Mouse (Mus musculus): ENCODE measurements around the gene Rhd.

Gene Rhd

GRCm38 (mm10) chr4:134903046-134903445, 38.7 kb downstream of the Rhd start:
- no peak for DNase-seq (ENCODE audit: low read depth, low spot score)

DNA sequence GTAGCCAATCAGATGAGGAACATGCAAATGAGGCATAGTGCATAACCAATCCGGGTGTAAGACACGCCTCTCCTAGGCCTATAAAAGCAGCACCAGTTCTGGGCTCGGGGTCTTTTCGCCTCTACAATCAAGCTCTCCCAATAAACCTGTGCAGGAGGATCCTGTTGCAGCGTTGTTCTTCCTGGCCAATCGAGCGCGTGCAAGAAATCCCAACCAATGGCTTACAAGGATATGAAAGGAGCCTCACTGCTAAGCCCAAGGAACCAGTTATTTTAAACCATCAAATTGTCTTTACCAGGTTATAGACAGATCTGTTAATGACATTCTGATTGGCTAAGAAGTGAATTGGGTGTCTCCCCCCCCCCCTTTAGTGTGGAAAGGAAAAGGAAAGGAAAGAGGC, 47.1 kb downstream of the Rhd start:
- peak; percentile 49 for DNase-seq (ENCODE audit: low read depth, low spot score)

GRCm38 (mm10) chr4:134913413-134913812, 49.1 kb downstream of the Rhd start:
- peak; percentile 85 for DNase-seq (ENCODE audit: low read depth, low spot score)

GRCm38 (mm10) chr4:134914122-134914863, 50.0 kb downstream of the Rhd start:
- no peak for DNase-seq (ENCODE audit: low read depth, low spot score)

- peak; percentile 96 for DNase-seq (ENCODE audit: low read depth, low spot score)
These were observed 50.5 kb downstream of the Rhd start, which contains the start of gene Tmem50a for GRCm38 (mm10) chr4:134914864-134915209. Gene Tmem50a, minus strand, starts transcription at chr4:134915024.

DNA sequence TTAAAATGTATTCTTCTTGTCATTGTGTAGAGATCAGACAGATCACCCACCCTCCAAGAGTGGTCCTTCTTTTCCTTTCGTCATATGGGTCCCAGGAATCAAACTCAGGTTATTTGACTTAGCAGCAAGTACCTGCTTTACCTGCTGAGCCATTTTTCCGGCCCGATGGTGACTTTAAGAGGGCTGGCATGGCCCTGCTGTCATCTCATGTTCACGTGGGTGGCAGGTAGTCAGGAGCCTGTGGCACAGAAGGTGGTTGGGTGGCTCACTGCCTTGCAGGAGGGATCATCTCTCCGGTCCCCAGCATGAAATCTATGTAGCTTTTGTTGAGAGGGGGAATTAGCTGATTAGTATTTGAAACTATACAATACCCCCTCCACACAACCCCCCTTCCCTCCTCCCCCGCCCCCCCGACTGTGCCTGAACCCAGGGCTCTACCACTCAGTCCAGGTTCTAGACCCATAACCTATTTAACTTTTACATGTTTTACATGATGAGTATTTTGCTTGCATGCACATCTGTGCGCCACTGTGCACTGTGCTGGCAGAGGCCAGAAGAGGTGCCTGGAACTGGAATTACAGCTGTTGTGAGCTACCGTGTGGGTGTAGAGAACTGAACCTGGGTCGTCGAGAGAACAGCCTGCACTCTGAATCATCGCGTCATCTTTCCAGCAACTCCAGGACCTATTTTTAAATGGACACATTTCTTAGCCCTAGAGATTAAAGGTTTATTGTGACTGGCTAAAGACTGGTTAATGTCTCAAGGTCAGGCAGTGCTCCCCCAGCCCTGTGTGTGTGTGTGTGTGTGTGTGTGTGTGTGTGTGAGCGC, 51.1 kb downstream of the Rhd start:
- DNase-seq (ENCODE audit: low read depth, low spot score): no peak

DNA sequence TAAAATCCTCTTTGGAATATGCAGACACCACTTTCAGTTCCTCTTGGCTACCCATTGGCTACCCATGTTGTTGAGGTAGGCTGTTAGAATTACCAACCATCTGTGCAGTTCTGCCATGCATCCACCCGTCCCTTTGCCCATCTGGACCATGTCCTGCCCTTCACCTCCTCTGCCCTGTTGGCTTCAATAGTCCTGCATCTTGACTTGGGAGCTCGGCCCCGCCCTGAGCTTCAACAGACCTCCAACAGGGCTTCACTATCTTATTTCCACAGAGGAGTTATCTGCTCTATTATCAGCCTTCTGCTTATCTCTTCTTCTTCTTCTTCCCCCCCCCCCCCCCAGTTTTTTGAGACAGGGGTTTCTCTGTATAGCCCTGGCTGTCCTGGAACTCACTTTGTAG, 52.9 kb downstream of the Rhd start:
- no peak for DNase-seq (ENCODE audit: low read depth, low spot score)

DNA sequence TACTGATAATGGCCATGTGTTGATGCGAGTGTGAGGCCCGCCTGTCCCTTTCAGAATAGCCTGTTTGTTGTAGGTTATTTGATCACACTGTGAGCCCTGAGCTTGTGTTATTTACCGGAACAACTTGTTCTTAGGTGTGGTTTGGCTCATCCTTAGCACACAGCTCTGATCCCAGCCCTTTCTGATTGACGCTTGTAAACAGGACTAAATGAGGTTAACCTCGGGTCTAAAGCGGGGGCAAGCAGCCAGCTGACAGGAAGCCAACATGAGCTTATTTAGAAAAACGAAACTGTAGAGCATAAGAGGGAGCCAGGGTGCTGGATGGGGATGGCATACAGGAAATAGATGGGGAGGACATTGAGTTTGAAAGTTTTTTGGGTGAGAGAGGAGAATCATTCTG, 54.0 kb downstream of the Rhd start:
- DNase-seq (ENCODE audit: low read depth, low spot score): no peak

DNA sequence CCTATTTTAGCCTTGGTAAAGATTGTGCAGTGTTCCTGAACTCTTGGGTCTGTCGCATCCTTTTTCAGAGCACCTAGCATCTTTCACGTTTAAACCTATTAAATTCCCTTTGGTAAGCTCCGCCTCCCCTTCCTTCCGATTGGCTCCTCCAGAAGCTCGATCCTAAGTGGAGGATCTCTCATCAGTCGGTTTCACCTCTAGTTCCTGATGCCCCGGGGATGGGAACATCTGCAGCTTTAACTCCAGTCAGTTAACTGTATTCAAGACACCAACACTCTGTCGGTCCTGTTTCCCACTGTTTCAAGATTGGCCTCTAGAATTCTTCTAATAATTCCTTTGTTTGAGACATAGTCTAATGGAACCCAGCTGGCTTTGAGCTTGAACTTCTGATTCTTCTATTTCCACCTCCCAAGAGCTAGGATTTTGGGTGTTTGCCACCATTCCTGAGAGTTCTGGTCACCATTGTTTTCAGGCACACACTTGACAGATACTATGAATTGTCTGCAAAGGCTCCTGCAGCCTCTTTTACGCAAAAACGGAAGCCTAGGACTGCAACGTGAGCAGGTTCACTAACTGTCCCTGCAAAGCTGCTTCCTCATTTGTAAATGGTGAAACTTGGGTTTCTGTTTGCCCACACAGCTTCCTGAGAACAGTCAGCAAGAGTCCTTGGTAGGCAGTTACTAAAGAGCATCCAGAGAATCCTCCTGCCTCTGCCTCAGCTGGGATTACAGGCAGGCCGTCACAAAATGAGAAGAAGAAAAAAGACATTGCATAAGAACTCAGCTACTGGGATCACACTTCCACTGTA, 55.6 kb downstream of the Rhd start:
- peak; percentile 74 for DNase-seq (ENCODE audit: low read depth, low spot score)

GRCm38 (mm10) chr4:134920631-134921030, 56.3 kb downstream of the Rhd start:
- no peak for DNase-seq (ENCODE audit: low read depth, low spot score)

DNA sequence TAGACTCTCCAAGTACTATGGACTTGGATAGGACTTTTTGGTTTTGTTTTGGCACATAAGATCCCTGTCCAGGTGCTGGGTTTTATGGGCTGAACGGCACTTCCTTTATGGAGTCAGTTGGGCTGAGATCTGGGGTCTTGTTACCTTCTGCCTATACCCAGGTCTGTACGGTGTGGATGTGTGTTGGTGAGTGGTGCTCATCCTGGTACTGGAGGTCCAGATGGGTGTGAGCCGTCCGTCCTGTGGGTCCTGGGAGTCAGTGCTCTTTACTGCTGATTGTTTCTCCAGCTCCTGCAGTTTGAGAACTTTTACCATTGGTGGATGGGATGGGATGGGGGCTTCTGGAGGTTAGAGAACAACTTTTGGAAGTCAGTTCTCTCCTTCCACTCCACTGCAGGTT, 57.4 kb downstream of the Rhd start:
- DNase-seq (ENCODE audit: low read depth, low spot score): no peak

DNA sequence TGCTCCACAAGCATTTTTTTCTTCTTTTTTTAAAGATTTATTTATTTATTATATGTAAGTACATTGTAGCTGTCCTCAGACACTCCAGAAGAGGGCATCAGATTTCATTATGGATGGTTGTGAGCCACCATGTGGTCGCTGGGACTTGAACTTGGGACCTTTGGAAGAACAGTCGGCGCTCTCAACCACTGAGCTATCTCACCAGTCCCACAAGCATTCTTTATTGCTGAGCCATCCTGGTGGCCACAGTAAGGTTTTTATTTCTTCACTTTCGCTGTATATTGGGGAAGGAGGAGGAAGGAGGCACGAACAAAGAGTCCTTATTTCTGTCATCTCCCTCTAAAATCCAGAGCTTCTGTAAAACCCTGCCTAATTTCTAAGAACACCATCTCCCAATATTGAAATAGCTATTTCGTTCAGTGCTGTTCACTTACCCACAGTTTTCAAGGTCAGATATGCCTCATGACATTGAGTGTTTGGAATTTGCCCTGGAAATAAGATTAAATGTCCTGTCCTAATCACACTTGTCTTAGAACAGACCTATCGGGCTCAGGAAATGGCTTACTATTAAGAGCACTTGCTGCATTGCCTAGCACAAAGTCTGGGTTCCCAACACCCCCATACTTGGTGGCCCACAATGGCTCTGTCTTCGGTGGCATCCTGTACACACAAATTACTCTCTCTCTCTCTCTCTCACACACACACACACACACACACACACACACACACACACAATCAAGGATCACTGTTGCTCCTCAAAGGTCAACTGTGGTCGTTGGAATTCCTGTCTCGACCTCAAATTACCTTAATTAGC, 58.0 kb downstream of the Rhd start:
- no peak for DNase-seq (ENCODE audit: low read depth, low spot score)

- peak; percentile 73 for DNase-seq (ENCODE audit: low read depth, low spot score)
These were observed 58.5 kb downstream of the Rhd start for GRCm38 (mm10) chr4:134922925-134923244.

GRCm38 (mm10) chr4:134923258-134924018, 59.1 kb downstream of the Rhd start, which contains the start of gene Rsrp1:
Gene Rsrp1, plus strand, starts transcription at chr4:134923592.
- peak; percentile 98 for DNase-seq (ENCODE audit: low read depth, low spot score)

DNA sequence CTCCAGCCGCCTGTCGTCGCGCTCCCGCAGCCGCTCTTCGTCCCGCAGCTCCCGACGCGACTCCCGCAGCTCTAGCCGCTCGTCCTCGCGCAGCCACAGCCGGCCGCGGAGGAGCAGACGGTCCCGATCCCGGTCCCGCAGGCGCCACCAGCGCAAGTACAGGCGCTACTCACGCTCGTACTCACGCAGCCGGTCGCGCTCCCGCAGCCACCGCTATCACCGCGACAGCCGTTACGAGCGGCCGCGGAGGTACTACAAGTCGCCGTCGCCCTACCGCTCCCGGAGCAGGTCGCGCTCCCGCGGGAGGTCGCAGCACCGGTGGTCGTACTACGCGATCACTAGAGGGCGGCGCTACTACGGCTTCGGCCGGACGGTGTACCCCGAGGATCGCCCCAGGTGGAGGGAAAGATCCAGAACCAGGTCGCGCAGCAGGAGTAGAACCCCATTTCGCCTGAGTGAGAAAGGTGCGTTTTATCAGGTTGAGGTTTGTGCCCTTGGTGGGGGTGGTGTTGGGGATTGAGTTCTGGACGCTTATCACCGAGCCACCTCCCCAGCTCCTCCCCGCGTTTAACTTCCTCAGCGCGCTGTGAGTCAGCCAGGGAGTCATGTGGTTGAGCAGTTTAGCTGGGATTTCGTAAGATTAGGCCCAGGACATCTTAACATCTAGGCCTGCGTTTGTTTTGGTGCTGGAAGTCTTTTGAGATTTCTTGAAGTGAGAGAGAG, 59.8 kb downstream of the Rhd start:
- DNase-seq (ENCODE audit: low read depth, low spot score): peak; percentile 75

DNA sequence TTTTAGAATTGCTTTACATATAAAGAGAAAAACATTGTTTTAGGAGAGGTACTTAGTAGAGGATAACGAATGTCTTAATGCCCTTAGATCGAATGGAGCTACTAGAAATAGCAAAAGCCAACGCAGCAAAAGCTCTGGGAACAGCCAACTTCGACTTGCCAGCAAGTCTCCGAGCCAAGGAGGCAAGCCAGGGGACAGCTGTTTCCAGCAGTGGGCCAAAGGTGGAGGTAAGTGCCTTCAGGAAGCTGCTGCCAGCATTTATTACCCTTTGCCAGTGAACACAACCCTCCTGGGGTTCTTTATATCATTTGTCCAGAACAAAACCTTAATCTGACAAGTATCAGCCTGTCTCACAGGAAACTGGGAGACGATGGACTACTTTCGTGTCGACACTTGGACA, 60.9 kb downstream of the Rhd start:
- no peak for DNase-seq (ENCODE audit: low read depth, low spot score)

DNA sequence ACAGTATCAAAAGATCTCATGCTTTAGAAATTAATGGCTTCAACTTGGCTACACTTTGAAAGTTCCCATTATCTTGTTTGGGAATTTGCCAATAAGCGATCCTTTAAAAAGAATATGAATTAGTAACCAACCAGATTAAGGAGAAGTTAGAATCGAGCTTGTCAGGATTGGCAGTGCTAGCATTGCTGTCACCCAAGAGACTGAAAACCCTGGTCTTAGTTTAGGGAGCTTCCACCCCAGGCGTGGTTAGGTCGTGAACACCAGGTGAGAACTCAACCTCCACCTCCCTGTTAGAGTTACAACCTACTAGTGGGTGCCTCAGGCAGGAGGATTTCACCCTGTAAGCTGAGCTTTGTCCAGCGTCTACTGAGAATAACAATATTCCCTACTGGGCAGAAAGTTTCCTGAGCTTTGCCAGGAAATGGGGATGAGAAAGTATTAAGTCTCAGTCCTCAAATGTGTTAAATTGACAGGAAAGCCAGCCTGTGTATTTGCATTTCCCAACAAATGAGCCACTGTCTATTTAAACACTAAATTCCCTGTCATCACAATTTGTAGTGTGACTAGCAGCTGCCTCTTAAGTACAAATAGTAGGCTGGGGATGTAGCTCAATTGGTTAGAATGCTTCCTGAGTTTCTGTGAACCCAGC, 63.6 kb downstream of the Rhd start:
- DNase-seq (ENCODE audit: low read depth, low spot score): no peak

GRCm38 (mm10) chr4:134928464-134928836, 64.1 kb downstream of the Rhd start:
- DNase-seq (ENCODE audit: low read depth, low spot score): no peak

DNA sequence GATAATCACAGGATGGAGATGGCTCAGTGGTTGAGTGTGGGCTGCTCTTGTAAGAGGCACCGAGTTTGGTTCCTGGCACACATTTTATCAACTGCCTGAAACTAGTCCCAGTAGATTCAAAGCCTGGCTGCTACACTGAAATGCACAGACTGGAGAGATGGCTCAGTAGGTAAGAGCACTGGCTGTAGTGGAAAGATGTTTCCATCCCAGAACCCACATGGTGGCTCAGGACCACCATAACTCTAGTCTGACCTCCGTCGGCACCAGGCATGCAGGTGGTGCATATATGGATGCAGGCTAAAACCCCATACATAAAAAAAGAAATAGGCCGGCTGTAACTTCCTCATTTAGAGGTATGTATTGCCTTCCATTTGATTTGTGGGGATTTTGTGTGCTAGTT, 65.2 kb downstream of the Rhd start:
- no peak for DNase-seq (ENCODE audit: low read depth, low spot score)

DNA sequence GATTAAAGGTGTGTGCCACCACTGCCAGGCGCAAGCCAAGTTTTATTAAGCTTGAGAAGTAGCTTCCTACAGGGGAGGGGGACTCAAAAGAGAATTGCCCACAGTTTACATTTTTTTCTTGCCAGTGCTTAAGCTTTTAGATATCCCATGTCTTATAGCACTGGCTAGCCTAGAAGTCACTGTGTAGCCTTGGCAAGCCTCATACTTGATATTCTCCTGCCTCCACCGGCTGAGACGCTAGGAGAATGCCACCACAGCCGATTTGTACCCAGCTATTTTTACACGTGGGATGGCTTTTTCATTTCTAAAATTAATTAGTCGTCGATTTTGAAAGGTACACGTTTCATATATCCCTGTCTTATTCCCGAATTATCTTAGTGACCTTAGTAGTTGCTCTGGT, 65.9 kb downstream of the Rhd start:
- no peak for DNase-seq (ENCODE audit: low read depth, low spot score)
